Mouse (Mus musculus) hindbrain, embryonic 14.5 days (tissue): ENCODE results near the gene Tbx5. TPM values are rescaled to one million over a fixed set of nuclear protein-coding genes. Genes with fewer than 3 reads are reported as not detected.

Experiments used
- ATAC-seq: fragments of 200-750 bp; cut with Nextera tagmentation; 2 replicates; pipeline ENCODE4 v1.8.0; 2017; ENCODE audit warnings: moderate number of reproducible peaks, mild to moderate bottlenecking, moderate TSS enrichment, moderate library complexity; ENCODE audit not compliant: low FRiP score
- DNase-seq: peaks from one replicate; pipeline ENCODE4 v3.0.0-alpha.2; 2015; ENCODE audit warnings: low spot score
- H3K27ac ChIP-seq: fragments of 300-500 bp; sonication (generic); 2 replicates; pipeline ENCODE4 v1.5.1; 2014; ENCODE audit warnings: mild to moderate bottlenecking, moderate library complexity
- H3K27me3 ChIP-seq: fragments of 300-500 bp; sonication (generic); 2 replicates; pipeline ENCODE4 v1.6.1; 2014; ENCODE audit warnings: mild to moderate bottlenecking, low read length, mixed read lengths; ENCODE audit not compliant: control insufficient read depth, insufficient read depth
- H3K36me3 ChIP-seq: fragments of 300-500 bp; sonication (generic); replicated peaks from 2 replicates; pipeline ENCODE4 v1.6.1; 2014; ENCODE audit not compliant: control insufficient read depth, insufficient read depth
- H3K4me1 ChIP-seq: fragments of 300-500 bp; sonication (generic); replicated peaks from 2 replicates; pipeline ENCODE4 v1.6.1; 2014; ENCODE audit warnings: antibody characterized with exemption, low read length, mixed read lengths; ENCODE audit not compliant: control insufficient read depth, insufficient read depth
- H3K4me2 ChIP-seq: fragments of 300-500 bp; sonication (generic); replicated peaks from 2 replicates; pipeline ENCODE4 v1.6.1; 2014; ENCODE audit warnings: mild to moderate bottlenecking, moderate library complexity
- H3K4me3 ChIP-seq: fragments of 300-500 bp; sonication (generic); replicated peaks from 2 replicates; pipeline ENCODE4 v1.5.1; 2014; ENCODE audit warnings: mild to moderate bottlenecking, low read length
- H3K9ac ChIP-seq: fragments of 300-500 bp; sonication (generic); 2 replicates; pipeline ENCODE4 v1.6.1; 2014
- H3K9me3 ChIP-seq: fragments of 300-500 bp; sonication (generic); 2 replicates; pipeline ENCODE4 v1.6.1; 2016; ENCODE audit warnings: low read length; ENCODE audit not compliant: control insufficient read depth
- WGBS: fragments of 180-500 bp; shearing (Covaris S2); extraction: QIAGEN DNeasy Blood & Tissue Kit; methylation state at CpG from one replicate; pipeline ENCODE4 v1.1.7; 2014; 5-methylcytosine and 5-hydroxymethylcytosine counted together
- polyA plus RNA-seq: library from polyadenylated mRNA; unstranded; fragments of >200 nt; fragmentation: Nextera tagmentation; extraction: Ambion mirVana; gene quantifications from 2 replicates; pipeline ENCODE4 v1.2.1, GENCODE M21; 2014

Tbx5 gene
- polyA plus RNA-seq, 1 experiment from 2014 or later: 0.04 TPM

DNA sequence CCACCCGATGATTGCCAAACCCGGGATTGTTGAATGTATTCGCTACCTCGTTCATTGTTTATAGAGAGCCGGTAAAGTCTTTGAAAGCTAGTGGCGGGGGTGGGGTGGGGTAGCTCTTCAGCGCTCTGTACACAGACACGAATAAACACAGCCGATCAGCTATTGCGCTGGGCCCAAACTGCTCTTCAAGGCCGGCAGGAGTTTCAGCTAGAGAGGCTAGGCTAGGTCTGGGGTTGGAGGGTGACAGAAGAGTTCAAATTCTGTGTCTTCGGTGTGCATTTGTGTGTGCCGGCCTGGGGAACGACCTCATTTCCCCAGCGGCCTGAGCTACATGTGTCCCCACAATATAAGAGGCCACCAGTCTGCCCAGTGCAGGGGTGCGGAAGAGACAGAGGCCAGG, 6.7 kb downstream of the Tbx5 start:
- no peaks in the 10 kb centered on the region for H3K4me1 ChIP-seq
- no peak for DNase-seq
- no peak overlapping the region for H3K4me2 ChIP-seq
- H3K4me3 ChIP-seq: no peak overlapping the region
- H3K27me3 ChIP-seq: peaks cover 99% of the 10 kb centered on the region
- 0% methylated on average over 16 of the region's 16 CpGs for WGBS
- H3K9ac ChIP-seq: no peak overlapping the region
- no peak overlapping the region for H3K27ac ChIP-seq
- ATAC-seq: no peak
- H3K36me3 ChIP-seq: no peaks in the 10 kb centered on the region
- no peaks in the 10 kb centered on the region for H3K9me3 ChIP-seq

DNA sequence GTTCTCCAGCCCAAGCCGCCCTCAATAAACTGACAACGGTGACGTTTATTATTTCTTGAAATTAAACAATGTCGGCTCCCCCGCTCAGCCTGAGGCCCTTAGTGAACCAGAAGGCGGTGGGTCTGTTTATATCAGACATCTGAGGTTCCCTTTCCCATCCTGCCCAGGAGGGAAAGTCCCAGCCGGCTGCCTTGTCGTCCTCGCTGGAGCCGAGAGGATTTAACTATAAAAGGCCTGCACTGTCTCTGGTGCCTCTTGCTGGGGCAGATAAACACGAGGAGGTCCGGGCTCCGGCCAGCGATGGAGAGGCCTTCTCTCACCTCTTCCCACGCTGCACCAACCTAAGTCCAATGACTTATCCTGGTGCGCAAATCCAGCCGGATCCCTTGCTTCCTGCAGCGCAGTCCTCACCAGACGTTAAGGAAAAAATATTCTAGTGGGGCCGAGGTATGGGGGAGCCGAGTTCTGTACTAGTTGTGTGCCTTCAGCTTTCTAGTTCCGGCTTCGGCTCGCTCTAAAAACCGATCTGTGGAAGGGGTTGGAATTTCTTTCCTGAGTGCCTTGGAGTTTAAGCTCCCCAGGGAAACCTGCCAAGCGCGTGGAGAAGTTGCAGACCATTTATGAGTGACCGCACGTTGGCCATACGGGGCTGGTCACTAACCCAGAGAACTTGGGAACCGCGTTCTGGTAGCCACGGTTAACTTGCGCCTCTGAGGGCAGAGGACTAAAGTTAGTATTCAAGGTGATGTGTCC, 7.3 kb downstream of the Tbx5 start:
- H3K9ac ChIP-seq: no peak overlapping the region
- DNase-seq (no peak), ATAC-seq (no peak)
- H3K27me3 ChIP-seq: peaks cover 99% of the 10 kb centered on the region
- no peaks in the 10 kb centered on the region for H3K9me3 ChIP-seq
- no peak overlapping the region for H3K4me2 ChIP-seq
- no peak overlapping the region for H3K4me3 ChIP-seq
- no peaks in the 10 kb centered on the region for H3K36me3 ChIP-seq
- WGBS: 1% methylated on average over 34 of the region's 34 CpGs
- H3K4me1 ChIP-seq: peaks cover 4% of the 10 kb centered on the region; the same call in 1 of the 2 replicates
- no peak overlapping the region for H3K27ac ChIP-seq

DNA sequence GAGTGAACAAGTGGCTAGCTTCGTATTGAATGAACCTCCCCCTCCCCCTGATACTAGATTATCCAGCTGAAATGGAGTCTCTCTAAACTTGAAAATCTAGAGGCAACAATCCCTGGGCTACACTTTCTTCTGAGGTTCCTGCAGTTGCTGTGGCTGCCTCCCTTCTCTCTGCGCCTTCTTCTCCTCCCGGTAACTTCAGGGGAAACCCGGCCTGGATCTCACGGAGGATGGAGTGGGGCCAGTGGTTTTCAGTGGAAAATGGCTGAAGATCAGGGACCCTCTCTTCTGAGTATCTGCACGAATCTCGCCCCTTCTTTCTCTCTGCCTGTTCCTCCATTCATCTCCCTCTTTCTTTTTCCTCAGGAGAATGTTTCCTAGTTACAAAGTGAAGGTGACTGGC, 7.9 kb downstream of the Tbx5 start:
- peaks cover 7% of the 10 kb centered on the region; the same call in 1 of the 2 replicates for H3K4me1 ChIP-seq
- ATAC-seq (no peak), DNase-seq (no peak)
- no peaks in the 10 kb centered on the region for H3K9me3 ChIP-seq
- H3K27ac ChIP-seq: no peak overlapping the region
- no peak overlapping the region for H3K4me3 ChIP-seq
- H3K27me3 ChIP-seq: peaks cover 99% of the 10 kb centered on the region
- no peak overlapping the region for H3K4me2 ChIP-seq
- no peaks in the 10 kb centered on the region for H3K36me3 ChIP-seq
- no peak overlapping the region for H3K9ac ChIP-seq
- 1% methylated on average over 7 of the region's 7 CpGs for WGBS

- no peak for ATAC-seq
- H3K36me3 ChIP-seq: no peaks in the 10 kb centered on the region
- no peak overlapping the region for H3K9ac ChIP-seq
- no peaks in the 10 kb centered on the region for H3K9me3 ChIP-seq
- no peak overlapping the region for H3K27ac ChIP-seq
- peaks cover 99% of the 10 kb centered on the region for H3K27me3 ChIP-seq
- no peak overlapping the region for H3K4me2 ChIP-seq
- H3K4me1 ChIP-seq: peaks cover 7% of the 10 kb centered on the region; the same call in 1 of the 2 replicates
- WGBS: 1% methylated on average over 26 of the region's 26 CpGs
- no peak for DNase-seq
- no peak overlapping the region for H3K4me3 ChIP-seq
Measured at GRCm38 (mm10) chr5:119841634-119842420, 9.4 kb downstream of the Tbx5 start.

GRCm38 (mm10) chr5:119842701-119843393, 10.4 kb downstream of the Tbx5 start:
- 7% methylated on average over 4 of the region's 4 CpGs for WGBS
- ATAC-seq: no peak
- Histone ChIP-seq H3K27me3 (peaks cover 99% of the 10 kb centered on the region), H3K36me3 (no peaks in the 10 kb centered on the region), H3K9ac (no peak overlapping the region), H3K27ac (no peak overlapping the region), H3K9me3 (no peaks in the 10 kb centered on the region), H3K4me1 (peaks cover 7% of the 10 kb centered on the region; the same call in 1 of the 2 replicates), H3K4me3 (no peak overlapping the region), H3K4me2 (no peak overlapping the region)
- no peak for DNase-seq

GRCm38 (mm10) chr5:119843394-119843777, 10.9 kb downstream of the Tbx5 start:
- 0% methylated on average over 8 of the region's 8 CpGs for WGBS
- no peak overlapping the region for H3K4me3 ChIP-seq

GRCm38 (mm10) chr5:119844366-119844765, 11.9 kb downstream of the Tbx5 start:
- Histone ChIP-seq H3K4me1 (peaks cover 7% of the 10 kb centered on the region; the same call in 1 of the 2 replicates), H3K9me3 (no peaks in the 10 kb centered on the region), H3K9ac (no peak overlapping the region), H3K4me3 (no peak overlapping the region), H3K27ac (no peak overlapping the region), H3K4me2 (no peak overlapping the region; the same call in 1 of the 2 replicates), H3K27me3 (peaks cover 98% of the 10 kb centered on the region), H3K36me3 (no peaks in the 10 kb centered on the region)
- ATAC-seq (no peak), DNase-seq (no peak)
- 0% methylated on average over 5 of the region's 5 CpGs for WGBS

More at GRCm38 (mm10) chr5:119843394-119843777, 10.9 kb downstream of the Tbx5 start:
- Histone ChIP-seq H3K4me1 (peaks cover 7% of the 10 kb centered on the region; the same call in 1 of the 2 replicates), H3K36me3 (no peaks in the 10 kb centered on the region), H3K27me3 (peaks cover 99% of the 10 kb centered on the region), H3K4me2 (no peak overlapping the region), H3K9ac (no peak overlapping the region), H3K9me3 (no peaks in the 10 kb centered on the region), H3K27ac (no peak overlapping the region)
- no peak for ATAC-seq
- DNase-seq: no peak

- no peak overlapping the region for H3K9ac ChIP-seq
- WGBS: under 1% methylated on average over 21 of the region's 21 CpGs
- H3K4me1 ChIP-seq: peaks cover 7% of the 10 kb centered on the region; the same call in 1 of the 2 replicates
- H3K4me3 ChIP-seq: 0 out of 2 replicates have a peak overlapping the region, but pooled peaks have one; percentile 9
- no peak overlapping the region for H3K27ac ChIP-seq
- H3K27me3 ChIP-seq: peaks cover 92% of the 10 kb centered on the region
- no peaks in the 10 kb centered on the region for H3K36me3 ChIP-seq
- peak overlapping the region; percentile 35 for H3K4me2 ChIP-seq
- ATAC-seq (no peak), DNase-seq (no peak)
- H3K9me3 ChIP-seq: no peaks in the 10 kb centered on the region
Measured at GRCm38 (mm10) chr5:119844994-119845393, 12.5 kb downstream of the Tbx5 start.

- H3K36me3 ChIP-seq: no peaks in the 10 kb centered on the region
- no peaks in the 10 kb centered on the region for H3K9me3 ChIP-seq
- H3K27me3 ChIP-seq: 0 out of 2 replicates have a peak, but pooled peaks cover 3% of the 10 kb centered on the region
- WGBS: 68% methylated on average over 4 of the region's 4 CpGs
- ATAC-seq: no peak
- H3K9ac ChIP-seq: no peak overlapping the region
- no peaks in the 10 kb centered on the region for H3K4me1 ChIP-seq
- DNase-seq: no peak
- H3K4me3 ChIP-seq: no peak overlapping the region
- no peak overlapping the region for H3K4me2 ChIP-seq
- H3K27ac ChIP-seq: no peak overlapping the region
Measured at GRCm38 (mm10) chr5:119857052-119857451, 24.6 kb downstream of the Tbx5 start.
